Mouse (Mus musculus): ENCODE measurements at regions not wholly inside any gene's neighbourhood (a gene's known extent, or its start where the extent isn't known, plus 50 kb on each side); places are given as distances from the start of the nearest gene placed in this dataset.

- Histone ChIP-seq H3K4me3 (no peak overlapping the region), H3K9ac (no peak overlapping the region), H3K4me1 (no peaks in the 10 kb centered on the region), H3K4me2 (no peak overlapping the region), H3K36me3 (no peaks in the 10 kb centered on the region), H3K27ac (replicated peaks) (no peak overlapping the region), H3K9me3 (no peaks in the 10 kb centered on the region), H3K27me3 (replicated peaks) (no peaks in the 10 kb centered on the region)
- no peak for ATAC-seq (ENCODE audit: extremely low read depth, insufficient number of reproducible peaks, low FRiP score, low TSS enrichment)
- WGBS: 78% methylated on average over 4 of the region's 4 CpGs
Observed at GRCm38 (mm10) chr7:64076764-64077360, 76.8 kb upstream of the Trpm1 start.

GRCm38 (mm10) chr7:64075696-64076313, 77.8 kb upstream of the Trpm1 start:
- 70% methylated on average over 1 of the region's 1 CpGs for WGBS
- H3K36me3 ChIP-seq: no peaks in the 10 kb centered on the region
- ATAC-seq (ENCODE audit: extremely low read depth, insufficient number of reproducible peaks, low FRiP score, low TSS enrichment): no peak
- H3K4me2 ChIP-seq: no peak overlapping the region
- no peaks in the 10 kb centered on the region for H3K27me3 ChIP-seq (replicated peaks)
- no peak overlapping the region for H3K4me3 ChIP-seq
- no peak overlapping the region for H3K9ac ChIP-seq
- H3K9me3 ChIP-seq: no peaks in the 10 kb centered on the region
- no peaks in the 10 kb centered on the region for H3K4me1 ChIP-seq
- no peak overlapping the region for H3K27ac ChIP-seq (replicated peaks)

GRCm38 (mm10) chr7:64074661-64075234, 78.9 kb upstream of the Trpm1 start:
- no peak for ATAC-seq (ENCODE audit: extremely low read depth, insufficient number of reproducible peaks, low FRiP score, low TSS enrichment)
- 86% methylated on average over 4 of the region's 4 CpGs for WGBS
- Histone ChIP-seq H3K4me1 (no peaks in the 10 kb centered on the region), H3K9me3 (no peaks in the 10 kb centered on the region), H3K4me2 (no peak overlapping the region), H3K4me3 (no peak overlapping the region), H3K27ac (replicated peaks) (no peak overlapping the region), H3K36me3 (no peaks in the 10 kb centered on the region), H3K9ac (no peak overlapping the region), H3K27me3 (replicated peaks) (no peaks in the 10 kb centered on the region)

- H3K4me1 ChIP-seq: no peaks in the 10 kb centered on the region
- H3K27me3 ChIP-seq (replicated peaks): no peaks in the 10 kb centered on the region
- no peak for ATAC-seq (ENCODE audit: extremely low read depth, insufficient number of reproducible peaks, low FRiP score, low TSS enrichment)
- WGBS: 77% methylated on average over 4 of the region's 4 CpGs
- no peak overlapping the region for H3K4me3 ChIP-seq
- H3K9me3 ChIP-seq: no peaks in the 10 kb centered on the region
- no peak overlapping the region for H3K27ac ChIP-seq (replicated peaks)
- H3K36me3 ChIP-seq: no peaks in the 10 kb centered on the region
- no peak overlapping the region for H3K9ac ChIP-seq
- no peak overlapping the region for H3K4me2 ChIP-seq
Observed at GRCm38 (mm10) chr7:64074186-64074585, 79.4 kb upstream of the Trpm1 start.

- Histone ChIP-seq H3K4me1 (no peaks in the 10 kb centered on the region), H3K4me2 (no peak overlapping the region), H3K4me3 (no peak overlapping the region), H3K9ac (no peak overlapping the region), H3K27me3 (replicated peaks) (no peaks in the 10 kb centered on the region), H3K36me3 (no peaks in the 10 kb centered on the region), H3K27ac (replicated peaks) (no peak overlapping the region), H3K9me3 (no peaks in the 10 kb centered on the region)
- no peak for ATAC-seq (ENCODE audit: extremely low read depth, insufficient number of reproducible peaks, low FRiP score, low TSS enrichment)
- WGBS: 85% methylated on average over 3 of the region's 3 CpGs
Observed at GRCm38 (mm10) chr7:64073781-64074180, 79.9 kb upstream of the Trpm1 start.

GRCm38 (mm10) chr7:64070930-64071329, 82.7 kb upstream of the Trpm1 start:
- Histone ChIP-seq H3K4me1 (no peaks in the 10 kb centered on the region), H3K9me3 (no peaks in the 10 kb centered on the region), H3K27ac (replicated peaks) (no peak overlapping the region), H3K27me3 (replicated peaks) (no peaks in the 10 kb centered on the region), H3K4me3 (no peak overlapping the region), H3K36me3 (no peaks in the 10 kb centered on the region), H3K4me2 (no peak overlapping the region), H3K9ac (no peak overlapping the region)
- ATAC-seq (ENCODE audit: extremely low read depth, insufficient number of reproducible peaks, low FRiP score, low TSS enrichment): no peak
- WGBS: 82% methylated on average over 5 of the region's 5 CpGs

- H3K27ac ChIP-seq (replicated peaks): peak overlapping the region; percentile 55
- no peaks in the 10 kb centered on the region for H3K27me3 ChIP-seq (replicated peaks)
- H3K4me3 ChIP-seq: no peak overlapping the region
- no peak overlapping the region for H3K9ac ChIP-seq
- H3K4me2 ChIP-seq: no peak overlapping the region
- H3K9me3 ChIP-seq: no peaks in the 10 kb centered on the region
- 75% methylated on average over 23 of the region's 23 CpGs for WGBS
- H3K36me3 ChIP-seq: no peaks in the 10 kb centered on the region
- ATAC-seq (ENCODE audit: extremely low read depth, insufficient number of reproducible peaks, low FRiP score, low TSS enrichment): no peak
- peaks cover 6% of the 10 kb centered on the region for H3K4me1 ChIP-seq
Observed at GRCm38 (mm10) chr7:64065529-64066247, 87.9 kb upstream of the Trpm1 start.

GRCm38 (mm10) chr7:64064460-64065241, 89.0 kb upstream of the Trpm1 start:
- Histone ChIP-seq H3K4me2 (no peak overlapping the region), H3K9me3 (no peaks in the 10 kb centered on the region), H3K27ac (replicated peaks) (peak overlapping the region; percentile 67), H3K36me3 (no peaks in the 10 kb centered on the region), H3K9ac (no peak overlapping the region), H3K4me1 (peaks cover 6% of the 10 kb centered on the region), H3K27me3 (replicated peaks) (no peaks in the 10 kb centered on the region), H3K4me3 (no peak overlapping the region)
- ATAC-seq (ENCODE audit: extremely low read depth, insufficient number of reproducible peaks, low FRiP score, low TSS enrichment): no peak; the same call in 1 of the 2 replicates
- 55% methylated on average over 7 of the region's 7 CpGs for WGBS

GRCm38 (mm10) chr7:64061170-64061569, 92.5 kb upstream of the Trpm1 start:
- H3K4me3 ChIP-seq: no peak overlapping the region
- no peak overlapping the region for H3K9ac ChIP-seq
- no peaks in the 10 kb centered on the region for H3K36me3 ChIP-seq
- H3K4me2 ChIP-seq: no peak overlapping the region
- no peaks in the 10 kb centered on the region for H3K9me3 ChIP-seq
- ATAC-seq (ENCODE audit: extremely low read depth, insufficient number of reproducible peaks, low FRiP score, low TSS enrichment): no peak
- 66% methylated on average over 4 of the region's 4 CpGs for WGBS
- no peaks in the 10 kb centered on the region for H3K27me3 ChIP-seq (replicated peaks)
- H3K27ac ChIP-seq (replicated peaks): no peak overlapping the region
- H3K4me1 ChIP-seq: peaks cover 28% of the 10 kb centered on the region

- H3K27ac ChIP-seq (replicated peaks): no peak overlapping the region
- no peak overlapping the region for H3K9ac ChIP-seq
- no peaks in the 10 kb centered on the region for H3K36me3 ChIP-seq
- no peak overlapping the region for H3K4me3 ChIP-seq
- no peaks in the 10 kb centered on the region for H3K9me3 ChIP-seq
- H3K4me1 ChIP-seq: peaks cover 28% of the 10 kb centered on the region
- ATAC-seq (ENCODE audit: extremely low read depth, insufficient number of reproducible peaks, low FRiP score, low TSS enrichment): no peak
- 94% methylated on average over 1 of the region's 1 CpGs for WGBS
- H3K27me3 ChIP-seq (replicated peaks): no peaks in the 10 kb centered on the region
- H3K4me2 ChIP-seq: no peak overlapping the region
Observed at GRCm38 (mm10) chr7:64060582-64060981, 93.1 kb upstream of the Trpm1 start.

GRCm38 (mm10) chr7:64060051-64060450, 93.6 kb upstream of the Trpm1 start:
- H3K4me3 ChIP-seq: no peak overlapping the region
- no peaks in the 10 kb centered on the region for H3K9me3 ChIP-seq
- H3K9ac ChIP-seq: no peak overlapping the region
- no peaks in the 10 kb centered on the region for H3K36me3 ChIP-seq
- H3K4me2 ChIP-seq: no peak overlapping the region
- peaks cover 28% of the 10 kb centered on the region for H3K4me1 ChIP-seq
- WGBS: 4% methylated on average over 1 of the region's 1 CpGs
- H3K27me3 ChIP-seq (replicated peaks): no peaks in the 10 kb centered on the region
- no peak overlapping the region for H3K27ac ChIP-seq (replicated peaks)
- no peak for ATAC-seq (ENCODE audit: extremely low read depth, insufficient number of reproducible peaks, low FRiP score, low TSS enrichment)

Measured in heart, embryonic 13.5 days (tissue).